Mouse (Mus musculus): ENCODE measurements around the gene Amot.

- no peak for TF ChIP-seq CTCF (IDR thresholded peaks at IDR 0.05; ENCODE audit: low read depth, low read length)
- no peak for TF ChIP-seq POLR2A (IDR thresholded peaks at IDR 0.05; ENCODE audit: extremely low read depth, insufficient read depth, low read length)
Measured at GRCm38 (mm10) chrX:145455629-145456028, 49.4 kb downstream of the Amot start.
